Mouse (Mus musculus) activated CD4-positive, CD25-positive, alpha-beta regulatory T cell, adult 4 months (primary cell): Measurements from ENCODE around the gene Ehd4. TPM values are rescaled to one million over a fixed set of nuclear protein-coding genes. Genes with fewer than 3 reads are reported as not detected.

Experiments
- ATAC-seq: one replicate; pipeline ENCODE4 v1.8.0; 2017
- polyA plus RNA-seq, 2 experiments: library from polyadenylated mRNA; unstranded; fragments of 100-300 nt; shearing (Covaris generic); gene quantifications; one replicate each; pipeline ENCODE4 v1.2.1; 2017

The Ehd4 gene
- polyA plus RNA-seq, 2 experiments from 2014 or later = 7.2 to 9.1 TPM

DNA sequence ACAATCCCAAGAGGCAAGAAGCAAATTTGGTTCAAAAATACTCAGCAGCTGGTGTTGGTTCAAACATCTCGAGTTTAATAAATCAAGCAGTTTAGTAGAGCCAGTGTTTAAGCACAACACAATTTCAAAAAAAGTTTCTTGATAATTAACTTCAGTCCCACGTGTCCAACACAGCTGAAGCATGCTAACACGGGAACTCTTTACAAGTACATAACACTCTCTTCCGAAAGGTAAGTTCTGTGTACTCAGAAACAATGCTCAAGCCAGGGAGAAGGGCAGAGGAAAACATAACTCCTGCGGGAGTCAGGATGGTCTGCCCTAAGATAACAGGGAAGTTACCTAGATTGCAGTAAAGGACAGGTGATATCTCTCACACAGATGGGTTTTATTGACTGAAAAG, 12.1 kb downstream of the Ehd4 start:
- no peak for ATAC-seq

- no peak for ATAC-seq
Measured at GRCm38 (mm10) chr2:120141671-120142070, 12.7 kb downstream of the Ehd4 start.

DNA sequence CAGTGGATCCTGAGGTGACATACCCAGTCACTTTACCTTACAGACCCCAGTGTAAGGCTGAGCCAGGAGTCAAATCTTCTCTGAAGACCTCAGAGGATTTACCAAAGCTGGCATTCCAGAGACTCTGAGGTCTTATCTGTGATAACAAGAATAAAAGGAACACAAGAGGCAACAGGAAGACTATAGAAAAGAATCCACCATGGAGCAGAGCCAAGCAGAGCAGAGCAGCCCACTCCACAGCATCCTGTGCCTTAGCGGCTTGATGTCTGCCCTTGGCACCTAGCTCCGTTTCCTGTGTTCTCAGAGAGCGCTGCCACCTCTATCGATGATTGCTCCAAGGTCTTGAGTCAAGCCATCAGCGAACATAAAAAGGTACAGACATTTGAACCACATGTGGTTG, 14.1 kb downstream of the Ehd4 start:
- no peak for ATAC-seq

DNA sequence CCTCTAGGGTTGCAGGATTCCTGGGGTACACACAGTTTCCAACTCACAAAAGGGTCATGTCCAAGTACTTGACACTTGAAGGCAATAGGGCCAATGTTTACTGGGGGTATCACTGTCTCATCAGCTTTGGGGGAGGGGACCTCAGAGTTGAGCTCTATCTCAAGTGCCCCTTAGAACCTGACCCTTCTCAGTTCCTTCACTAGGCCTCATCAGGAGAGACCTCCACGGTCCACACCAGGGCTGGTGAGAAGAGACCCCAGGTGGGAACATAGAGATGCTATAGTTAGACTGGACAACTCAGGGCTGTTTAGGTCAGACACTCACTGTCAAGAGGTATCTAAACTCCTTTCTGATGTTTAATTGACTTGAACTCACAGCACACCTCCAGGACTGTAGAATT, 15.3 kb downstream of the Ehd4 start:
- ATAC-seq = no peak

- no peak for ATAC-seq
Measured at GRCm38 (mm10) chr2:120137281-120137680, 17.1 kb downstream of the Ehd4 start.

DNA sequence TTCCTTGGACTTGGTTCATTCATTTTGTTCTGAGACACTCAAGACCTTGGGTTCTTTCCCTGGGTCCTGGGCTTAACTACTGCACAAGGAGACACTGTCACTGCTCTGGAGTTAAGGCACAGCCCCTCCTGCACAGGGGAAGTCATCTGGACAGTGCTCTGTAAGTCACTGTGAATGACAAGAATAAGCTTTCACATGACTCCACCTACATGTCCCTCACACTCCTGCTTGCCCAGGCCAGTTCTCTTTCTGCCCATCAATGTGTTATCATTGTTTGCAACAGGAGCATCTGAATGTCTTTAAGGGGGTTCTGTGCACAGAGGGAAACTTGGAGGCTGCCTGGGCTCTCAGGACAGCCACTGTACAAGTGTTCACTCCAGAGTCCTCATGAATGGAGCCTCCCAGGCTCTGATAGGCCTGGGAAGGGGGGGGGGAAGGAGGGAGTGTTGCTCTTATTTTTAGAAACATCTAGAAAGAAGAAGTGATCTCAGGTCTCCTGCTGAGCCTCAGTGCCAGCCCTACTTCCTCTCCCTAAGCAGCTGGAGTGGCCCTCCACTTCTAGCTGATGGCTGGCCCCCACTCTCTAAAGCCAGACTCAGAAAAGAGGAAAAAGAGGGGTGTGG, 19.8 kb downstream of the Ehd4 start:
- no peak for ATAC-seq

DNA sequence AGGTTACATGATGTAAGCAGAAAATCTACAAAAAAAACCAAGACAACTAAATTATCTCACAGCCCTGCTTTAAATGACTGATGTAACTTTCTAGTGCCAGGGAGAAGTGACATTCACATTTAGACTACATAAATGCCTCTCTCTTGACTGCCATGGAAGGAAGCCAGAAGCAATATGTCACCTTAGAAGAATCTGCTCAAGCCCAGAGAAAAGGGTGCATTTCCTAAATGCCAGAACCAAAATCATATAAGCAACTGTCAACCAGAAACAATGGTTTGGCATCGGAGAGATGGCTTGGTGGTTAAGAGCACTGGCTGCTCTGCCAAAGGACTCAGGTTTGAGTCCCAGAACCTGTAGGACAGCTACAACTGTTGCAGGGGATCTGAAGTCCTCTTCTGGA, 22.5 kb downstream of the Ehd4 start:
- no peak for ATAC-seq

DNA sequence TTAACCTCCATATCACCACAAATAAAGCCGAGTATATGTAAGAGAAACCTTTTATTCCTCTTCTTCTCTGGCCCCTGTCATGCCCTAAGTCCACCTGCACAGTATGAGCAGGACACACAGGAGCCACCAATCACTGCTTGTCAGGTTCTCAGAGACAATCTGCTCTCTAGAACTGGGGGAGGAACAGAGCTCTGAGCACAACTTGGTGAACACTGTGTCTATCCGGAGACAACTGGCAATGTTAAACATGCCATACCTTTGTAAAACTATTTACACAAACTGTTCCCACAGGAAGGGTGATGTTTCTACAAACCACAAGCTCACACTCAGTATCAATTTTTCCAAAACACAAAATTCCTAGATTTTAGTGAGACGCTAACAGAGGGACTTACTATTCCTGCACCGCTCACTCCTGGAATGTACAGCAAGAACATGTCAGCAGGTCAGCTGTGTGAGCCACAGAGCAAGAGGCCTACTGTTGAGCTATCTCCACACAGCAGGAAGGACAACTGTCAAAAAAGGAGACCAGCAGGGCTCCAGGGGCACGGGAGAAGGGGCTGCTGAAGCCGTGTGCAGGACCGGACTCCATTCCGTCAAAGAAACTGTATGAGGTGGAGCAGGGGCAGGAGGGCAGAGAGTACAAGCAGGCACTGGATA, 25.0 kb downstream of the Ehd4 start:
- no peak for ATAC-seq

- no peak for ATAC-seq
Measured at GRCm38 (mm10) chr2:120128611-120129051, 25.8 kb downstream of the Ehd4 start.

GRCm38 (mm10) chr2:120128011-120128410, 26.4 kb downstream of the Ehd4 start:
- ATAC-seq = no peak

DNA sequence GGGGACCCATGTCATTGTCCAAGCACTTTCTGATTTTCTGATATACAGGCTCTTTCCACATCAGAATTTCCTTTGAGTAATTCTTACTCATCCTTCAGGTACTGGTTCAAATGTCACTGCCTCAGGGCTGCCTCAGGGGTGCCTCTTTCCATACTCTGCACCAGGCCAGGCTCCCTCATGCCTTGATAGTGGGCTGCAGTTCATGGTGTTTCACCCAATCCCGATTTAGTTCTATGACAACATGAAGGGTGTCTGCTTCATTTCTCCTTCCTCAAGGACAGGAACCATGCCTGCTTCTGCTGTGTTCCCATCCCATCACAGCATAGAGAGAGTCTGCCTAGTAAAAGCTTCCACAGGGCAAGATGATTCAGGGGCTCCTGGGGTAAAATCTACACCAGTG, 27.5 kb downstream of the Ehd4 start:
- no peak for ATAC-seq

DNA sequence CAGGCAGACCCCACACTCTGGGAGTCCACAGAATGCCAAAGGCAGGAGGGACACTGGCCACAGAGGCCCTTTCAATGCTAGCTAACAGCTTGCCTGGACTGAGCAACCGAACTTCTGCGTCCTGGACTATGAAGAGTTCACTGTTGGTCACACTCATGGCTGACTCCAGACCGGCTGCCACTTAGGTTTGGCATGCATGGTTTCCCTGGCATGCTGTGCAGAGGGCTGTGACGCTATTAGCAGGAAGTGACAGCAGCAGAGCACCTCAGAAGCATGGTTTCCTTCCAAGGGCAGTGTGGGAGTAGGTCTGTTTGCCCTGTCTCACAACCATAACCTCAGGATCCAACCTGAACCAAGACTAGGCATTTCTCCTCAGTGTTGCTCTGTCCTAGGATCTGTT, 28.0 kb downstream of the Ehd4 start:
- no peak for ATAC-seq

GRCm38 (mm10) chr2:120125461-120125860, 28.9 kb downstream of the Ehd4 start:
- ATAC-seq = no peak

- ATAC-seq = no peak
Measured at GRCm38 (mm10) chr2:120124946-120125345, 29.5 kb downstream of the Ehd4 start.

DNA sequence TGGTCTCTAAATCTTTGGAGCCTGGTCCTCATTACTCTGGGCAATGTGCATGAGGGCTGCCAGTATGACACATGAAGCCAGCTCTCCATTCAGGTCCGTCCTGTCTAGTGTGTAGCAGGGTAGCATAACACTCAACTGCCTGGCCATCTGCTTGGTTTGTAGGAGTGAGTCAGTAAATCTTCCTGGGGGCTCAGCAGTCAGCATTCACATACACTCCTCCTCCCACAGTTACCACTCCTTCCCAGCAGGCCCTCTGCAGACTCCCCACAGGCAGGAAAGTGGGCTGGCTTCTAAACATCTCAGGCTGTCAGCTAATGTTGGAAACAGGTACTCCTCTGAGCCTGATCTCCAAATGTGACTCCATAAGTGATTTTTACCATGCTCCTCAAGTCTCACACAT, 30.3 kb downstream of the Ehd4 start:
- no peak for ATAC-seq

GRCm38 (mm10) chr2:120122983-120123382, 31.4 kb downstream of the Ehd4 start:
- no peak for ATAC-seq

DNA sequence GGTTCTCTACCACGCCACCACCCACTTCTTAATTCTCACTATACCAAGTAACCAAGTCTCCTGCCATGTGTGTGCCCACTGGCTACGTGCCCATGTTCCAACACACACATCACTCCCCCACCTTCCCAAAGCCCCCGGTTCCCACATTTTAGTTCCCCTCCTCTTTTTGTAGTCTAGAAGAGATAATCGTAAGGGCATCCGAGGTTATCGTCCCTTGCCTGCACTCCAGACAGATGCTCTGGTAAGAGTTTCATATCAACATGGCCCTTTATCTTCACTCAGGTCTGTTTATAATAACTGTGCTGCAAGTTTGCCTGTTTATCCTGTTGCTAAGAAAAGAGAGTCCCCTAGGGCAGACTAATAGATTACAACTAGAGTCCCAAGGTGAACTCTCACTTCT, 37.1 kb downstream of the Ehd4 start:
- ATAC-seq = no peak

GRCm38 (mm10) chr2:120116362-120116761, 38.0 kb downstream of the Ehd4 start:
- ATAC-seq = no peak

GRCm38 (mm10) chr2:120114977-120115376, 39.4 kb downstream of the Ehd4 start:
- no peak for ATAC-seq

GRCm38 (mm10) chr2:120113963-120114362, 40.4 kb downstream of the Ehd4 start:
- no peak for ATAC-seq

DNA sequence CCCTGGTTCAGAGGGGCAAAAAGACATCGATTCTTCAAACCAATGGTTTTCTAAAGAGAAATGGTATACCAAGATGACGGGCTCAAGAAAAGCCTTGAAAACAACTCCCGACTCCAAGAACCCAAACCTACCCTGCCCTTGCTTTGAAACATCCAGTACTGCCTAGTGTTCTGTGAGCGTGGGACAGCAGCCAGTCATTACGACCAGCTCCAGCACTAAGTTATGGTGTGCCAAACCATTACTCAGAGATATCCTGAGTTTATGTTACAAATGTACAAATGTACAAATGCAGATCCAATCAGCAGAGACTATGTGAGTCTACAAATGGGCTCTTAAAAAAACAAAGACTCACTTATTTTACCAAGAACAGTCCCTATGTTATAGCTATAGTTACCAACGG, 40.9 kb downstream of the Ehd4 start:
- ATAC-seq = no peak

- ATAC-seq = no peak
Measured at GRCm38 (mm10) chr2:120111596-120111995, 42.8 kb downstream of the Ehd4 start.

DNA sequence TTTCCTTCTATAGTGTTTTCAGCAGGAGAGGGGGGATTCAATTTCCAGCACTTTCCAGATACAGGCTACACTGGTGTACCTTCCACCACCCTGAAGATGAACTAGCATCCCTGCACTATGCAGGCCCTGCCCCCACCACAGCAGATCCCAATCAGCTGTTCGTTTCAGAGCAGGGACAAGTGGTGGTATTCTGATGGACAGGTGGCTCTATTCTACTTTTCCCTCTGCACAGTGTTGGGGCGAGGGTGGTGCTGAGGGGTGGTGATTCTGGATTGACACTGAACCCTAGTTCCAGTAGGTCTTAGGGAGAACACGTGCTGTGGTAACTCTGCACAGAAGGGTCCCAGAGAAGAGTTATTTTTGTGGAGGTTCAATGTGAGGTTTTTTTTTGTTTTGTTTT, 43.2 kb downstream of the Ehd4 start:
- no peak for ATAC-seq

GRCm38 (mm10) chr2:120108077-120108476, 46.3 kb downstream of the Ehd4 start:
- no peak for ATAC-seq

GRCm38 (mm10) chr2:120107446-120107845, 47.0 kb downstream of the Ehd4 start:
- no peak for ATAC-seq
